Mouse (Mus musculus): ENCODE results near the gene Cfap206. TPM values are rescaled to one million over a fixed set of nuclear protein-coding genes. Genes with fewer than 3 reads are reported as not detected.
"Not testable (repeated sequence)": the region's sequence is repeated elsewhere in the genome, so short reads cannot be mapped to it uniquely, and the experiment has no call there.

The Cfap206 gene
- total RNA-seq (2021) = under 1 TPM in 1 of 2 experiments, not detected in 1; 0.19 TPM

- DNase-seq = peak; percentile 56 to 61
- intact Hi-C loops (cut with DNase I) = no loop called here
Measured at GRCm38 (mm10) chr4:34729851-34730341, at the start of gene Cfap206. Cfap206 (minus strand) TSS chr4:34730206.

DNA sequence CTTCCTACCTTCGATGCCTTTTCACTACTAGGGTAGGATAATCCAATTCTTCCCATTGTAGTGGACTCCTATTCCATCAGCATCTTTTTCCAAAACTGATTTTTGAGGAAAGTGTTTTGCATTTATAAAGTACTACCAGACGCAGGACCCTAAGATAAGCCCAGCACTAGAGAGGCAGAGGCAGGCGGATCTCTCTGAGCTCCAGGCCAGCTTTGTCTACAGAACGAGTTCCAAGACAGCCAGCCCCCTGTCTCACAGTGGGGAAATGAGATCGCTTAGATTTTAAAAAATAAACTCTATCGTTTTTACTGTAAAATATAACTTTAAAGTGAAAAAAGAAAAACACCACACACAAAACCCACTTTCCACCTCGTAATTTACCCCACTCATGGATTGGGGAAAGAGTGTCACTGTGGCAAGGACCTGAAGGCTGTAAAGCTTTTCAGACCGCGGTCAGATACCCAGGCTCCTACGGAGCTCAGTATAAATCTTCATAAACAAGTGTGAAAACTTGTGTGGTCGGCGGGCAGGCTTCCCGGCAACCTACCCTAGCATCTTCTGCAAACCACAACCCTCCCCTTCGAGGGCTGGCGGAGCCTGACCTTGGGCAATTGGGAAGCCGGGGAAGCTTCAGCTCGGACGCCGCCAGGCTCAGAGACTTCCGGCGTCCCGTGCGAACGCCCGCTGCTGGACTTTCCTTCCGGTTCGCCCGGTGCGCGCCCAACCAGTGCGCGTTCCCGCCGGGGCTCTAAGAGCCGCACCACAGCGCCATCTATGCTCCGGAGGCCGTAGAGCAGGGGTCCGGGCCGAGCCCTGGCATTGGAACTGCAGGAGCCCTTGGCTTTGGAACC, 47.9 kb upstream of the Cfap206 start, which contains the start of gene Smim8:
Gene Smim8 (minus strand): TSS at position 747 of the 851 bp plus-strand sequence.
- intact Hi-C loops (cut with DNase I) = loop anchor here (1.0 to 10.0 kb wide), 4 partner anchors 41 to 223 kb away; partner anchors contain the start of genes Akirin2, Slc35a1 and Zfp292

DNA sequence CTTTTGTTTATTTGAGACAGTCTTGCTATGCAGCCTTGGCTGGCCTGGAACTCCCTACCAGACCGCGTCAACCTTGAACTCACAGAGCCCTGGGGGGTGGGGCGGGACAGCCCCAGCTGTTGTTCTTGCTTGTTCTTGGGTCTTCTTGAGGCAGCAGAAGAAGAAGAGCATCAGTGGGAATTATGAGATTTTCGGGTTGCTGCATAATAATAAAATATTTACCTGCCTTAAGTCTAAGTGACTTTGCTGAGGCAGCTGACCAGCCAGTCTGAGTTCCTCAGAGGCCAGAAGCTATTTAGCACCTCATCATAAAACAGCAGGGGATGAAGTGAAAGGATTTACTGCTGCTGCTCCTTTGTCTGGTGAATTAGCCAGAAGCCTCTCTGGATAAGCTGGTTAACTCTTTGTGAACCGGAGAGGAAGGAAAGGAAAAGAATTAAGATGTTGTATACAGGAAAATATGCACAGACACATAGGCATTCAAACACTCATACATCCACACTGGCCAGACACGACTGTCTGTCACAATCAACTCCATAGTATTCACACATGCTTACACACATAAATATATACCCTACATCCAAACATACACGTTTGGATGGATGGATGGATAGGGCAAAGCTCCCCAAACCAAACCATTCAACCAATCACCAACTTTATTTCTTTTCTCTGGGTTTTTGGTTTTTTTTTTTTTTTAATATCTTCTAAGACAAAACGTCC, 41.8 kb upstream of the Cfap206 start:
- intact Hi-C loops (cut with DNase I) = loop anchor here (10.0 kb wide), 1 partner anchor 217 kb away; the partner anchor contains the start of gene Akirin2
- no peak for DNase-seq

More for the DNA sequence above, 47.9 kb upstream of the Cfap206 start, which contains the start of gene Smim8:
- peak; percentile 94 to 97 for DNase-seq

- intact Hi-C loops (cut with DNase I) = no loop called here
- DNase-seq = no peak
Measured at GRCm38 (mm10) chr4:34756163-34756562, 26.2 kb upstream of the Cfap206 start, which contains the start of gene Gm136. Gm136 (minus strand) TSS chr4:34756263.

DNA sequence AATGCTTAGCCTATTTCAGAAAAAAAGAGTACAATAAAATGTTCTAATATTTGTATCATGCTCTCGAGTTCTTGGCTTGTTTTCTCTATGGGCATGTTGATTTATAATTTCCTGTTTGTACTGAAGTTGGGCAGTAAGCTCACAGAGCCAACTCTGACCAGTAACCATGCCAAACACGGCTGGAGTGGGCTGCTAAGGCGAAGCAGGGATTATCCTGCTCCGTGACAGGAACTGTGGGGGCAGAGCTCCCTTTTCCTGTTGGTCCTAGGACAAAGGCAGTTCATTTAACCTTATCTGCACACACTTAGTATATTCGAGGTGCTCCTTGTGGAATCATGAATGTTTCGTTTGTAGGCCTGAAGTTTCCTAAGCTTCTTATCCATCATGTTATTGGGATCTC, 19.2 kb upstream of the Cfap206 start:
- intact Hi-C loops (cut with DNase I) = no loop called here
- no peak for DNase-seq

DNA sequence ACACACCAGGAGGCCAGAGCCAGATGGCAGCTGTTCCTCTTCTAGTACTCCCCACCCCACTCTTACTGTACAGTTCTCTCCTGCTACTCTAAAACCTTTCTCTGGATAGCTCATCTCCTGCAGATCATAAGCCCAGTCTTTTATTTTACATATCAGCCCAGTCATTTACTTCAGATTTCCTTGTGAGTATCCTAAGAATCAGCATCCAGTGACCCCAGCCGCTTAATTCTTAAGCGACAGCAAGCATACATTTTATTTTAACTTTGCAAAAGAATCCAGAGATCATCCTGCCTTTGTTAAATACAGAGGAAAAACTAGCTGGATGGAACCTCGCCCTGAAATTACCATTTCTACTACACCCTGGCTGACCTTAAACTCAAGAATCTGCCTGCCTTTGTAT, 4.5 kb upstream of the Cfap206 start:
- intact Hi-C loops (cut with DNase I) = no loop called here
- no peak for DNase-seq

DNA sequence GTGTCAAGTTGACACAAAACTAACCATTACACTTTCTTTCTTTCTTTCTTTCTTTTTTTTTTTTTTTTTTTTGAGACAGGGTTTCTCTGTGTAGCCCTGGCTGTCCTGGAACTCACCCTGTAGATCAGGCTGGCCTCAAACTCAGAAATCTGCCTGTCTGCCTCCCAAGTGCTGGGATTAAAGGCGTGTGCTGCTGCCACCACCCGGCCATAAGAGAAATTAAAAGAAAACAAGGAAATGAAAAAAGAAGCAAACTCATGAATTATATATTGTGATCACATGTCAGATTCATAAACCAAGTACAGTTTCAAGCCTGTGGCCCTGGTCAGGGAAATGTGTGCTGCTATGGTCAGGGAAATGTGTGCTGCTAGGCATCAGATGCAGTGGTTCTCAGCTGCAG, 3.4 kb upstream of the Cfap206 start:
- intact Hi-C loops (cut with DNase I); DNase-seq: not testable (repeated sequence)

GRCm38 (mm10) chr4:34725710-34726109, 4.3 kb downstream of the Cfap206 start:
- intact Hi-C loops (cut with DNase I); DNase-seq: not testable (repeated sequence)

GRCm38 (mm10) chr4:34724306-34724705, 5.7 kb downstream of the Cfap206 start:
- intact Hi-C loops (cut with DNase I) = no loop called here
- DNase-seq = no peak

- intact Hi-C loops (cut with DNase I) = no loop called here
- no peak for DNase-seq
Measured at GRCm38 (mm10) chr4:34723186-34723585, 6.8 kb downstream of the Cfap206 start.

DNA sequence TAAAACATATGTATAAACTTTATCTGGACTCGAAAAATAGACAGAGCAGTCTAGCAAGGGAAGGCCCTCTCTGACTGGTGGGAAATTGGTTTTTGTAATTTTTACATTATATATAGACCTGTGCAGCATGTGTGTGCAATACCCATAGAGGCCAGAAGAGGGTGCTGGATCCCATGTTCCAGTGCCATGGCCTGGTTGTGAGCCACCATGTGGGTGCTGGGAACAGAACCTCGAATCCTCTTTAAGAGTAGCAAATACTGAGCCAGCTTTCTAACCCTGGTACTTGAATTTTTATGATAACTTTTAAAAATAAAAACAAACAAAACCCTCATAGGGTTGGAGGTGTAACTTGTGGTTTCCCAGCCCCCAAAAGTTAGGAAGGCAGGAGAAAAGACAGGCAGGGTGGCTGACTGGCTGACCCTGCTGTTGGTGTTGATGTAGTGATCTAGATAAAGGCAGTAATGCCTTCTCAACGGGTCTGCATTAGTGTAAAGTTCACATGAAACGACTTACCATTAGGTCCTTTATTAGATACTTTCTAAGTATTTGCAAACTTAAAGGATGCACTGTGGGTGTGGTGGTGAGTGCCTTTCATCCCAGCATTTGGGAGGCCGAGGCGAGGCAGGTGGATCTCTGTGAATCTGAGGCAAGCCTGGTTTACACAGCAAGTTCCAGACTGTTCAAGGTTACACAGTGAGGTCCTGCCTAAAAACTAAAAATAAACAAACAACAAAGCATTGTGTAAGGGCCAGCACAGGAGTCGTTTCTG, 9.7 kb downstream of the Cfap206 start:
- intact Hi-C loops (cut with DNase I) = no loop called here
- no peak for DNase-seq

- intact Hi-C loops (cut with DNase I) = no loop called here
Measured at GRCm38 (mm10) chr4:34719421-34719820, 10.6 kb downstream of the Cfap206 start.

GRCm38 (mm10) chr4:34715062-34715461, 14.9 kb downstream of the Cfap206 start:
- intact Hi-C loops (cut with DNase I) = no loop called here
- DNase-seq = no peak

More at GRCm38 (mm10) chr4:34719421-34719820, 10.6 kb downstream of the Cfap206 start:
- DNase-seq = no peak

GRCm38 (mm10) chr4:34708127-34708526, 21.9 kb downstream of the Cfap206 start:
- intact Hi-C loops (cut with DNase I) = no loop called here
- DNase-seq = no peak

- DNase-seq = no peak
- intact Hi-C loops (cut with DNase I) = no loop called here
Measured at GRCm38 (mm10) chr4:34707248-34707647, 22.8 kb downstream of the Cfap206 start.

GRCm38 (mm10) chr4:34703029-34703428, 27.0 kb downstream of the Cfap206 start:
- intact Hi-C loops (cut with DNase I) = no loop called here
- no peak for DNase-seq

DNA sequence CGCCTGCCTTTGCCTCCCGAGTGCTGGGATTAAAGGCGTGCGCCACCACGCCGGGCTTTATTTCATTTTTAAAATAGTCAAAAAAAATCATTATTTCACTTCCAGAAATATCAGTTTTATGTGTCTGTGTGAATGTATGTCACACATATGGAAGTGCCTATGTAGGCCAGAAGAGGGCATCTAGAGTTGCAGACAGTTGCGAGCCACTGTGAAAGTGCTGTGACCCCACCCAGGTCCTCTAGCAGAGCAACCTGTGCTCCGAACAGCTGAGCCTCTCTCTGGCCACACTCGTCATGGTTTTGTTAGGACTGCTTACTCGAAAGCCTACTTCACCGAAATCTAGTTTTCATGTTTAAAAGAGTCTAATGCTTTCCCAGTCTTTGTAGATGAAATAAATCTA, 27.8 kb downstream of the Cfap206 start:
- no peak for DNase-seq
- intact Hi-C loops (cut with DNase I) = no loop called here

DNA sequence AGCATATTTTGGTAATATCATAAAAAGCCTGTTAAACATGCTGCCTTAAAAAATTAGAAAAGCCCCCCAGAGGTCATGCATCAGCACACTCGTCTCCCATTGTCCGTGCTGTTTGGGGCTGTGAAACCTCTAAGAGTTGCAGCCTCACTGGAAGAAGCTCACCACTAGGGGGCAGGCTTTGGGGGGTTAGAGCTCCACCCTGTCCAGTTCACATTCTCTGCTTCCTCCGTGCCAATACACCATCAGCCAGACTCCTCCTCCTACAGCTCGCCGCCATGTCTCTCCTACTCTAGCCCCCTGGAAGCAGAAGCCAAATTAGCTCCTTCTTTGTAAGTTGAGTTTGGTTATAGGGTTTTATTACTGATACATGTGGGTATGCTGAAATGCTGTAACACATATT, 28.5 kb downstream of the Cfap206 start:
- DNase-seq = peak; percentile 18 to 52
- intact Hi-C loops (cut with DNase I) = no loop called here

DNA sequence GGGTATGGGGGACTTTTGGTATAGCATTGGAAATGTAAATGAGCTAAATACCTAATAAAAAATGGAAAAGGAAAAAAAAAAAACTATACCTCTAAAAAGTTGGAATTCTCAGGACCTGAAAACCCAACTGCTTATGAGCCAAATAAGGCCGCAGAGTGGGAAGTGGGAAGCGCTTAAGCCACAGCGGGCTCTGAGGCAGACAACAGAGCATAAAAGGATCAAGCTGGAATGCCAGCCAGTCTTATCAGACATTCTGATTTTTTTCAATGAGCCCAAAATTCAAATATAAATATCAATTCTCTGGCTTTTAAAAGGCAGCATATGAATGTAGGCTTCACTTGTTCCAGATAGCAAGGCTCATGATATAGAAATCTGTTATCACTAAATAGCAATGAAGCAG, 42.0 kb downstream of the Cfap206 start:
- no peak for DNase-seq
- intact Hi-C loops (cut with DNase I) = loop anchor here (5.0 kb wide), 2 partner anchors 234 to 539 kb away; partner anchors contain the start of gene C9orf72

Measured in heart, postnatal 36 days (tissue).